Mouse (Mus musculus) neural tube, embryonic 10.5 days (tissue): Measurements from ENCODE around the gene Trim7.
"Not testable (repeated sequence)": the region's sequence is repeated elsewhere in the genome, so short reads cannot be mapped to it uniquely, and the experiment has no call there.

Source experiments
- DNase-seq: peaks from one replicate; pipeline ENCODE4 v3.0.0-alpha.2; 2017; ENCODE audit warnings: low spot score; ENCODE audit errors: extremely low spot score

The Trim7 gene

DNA sequence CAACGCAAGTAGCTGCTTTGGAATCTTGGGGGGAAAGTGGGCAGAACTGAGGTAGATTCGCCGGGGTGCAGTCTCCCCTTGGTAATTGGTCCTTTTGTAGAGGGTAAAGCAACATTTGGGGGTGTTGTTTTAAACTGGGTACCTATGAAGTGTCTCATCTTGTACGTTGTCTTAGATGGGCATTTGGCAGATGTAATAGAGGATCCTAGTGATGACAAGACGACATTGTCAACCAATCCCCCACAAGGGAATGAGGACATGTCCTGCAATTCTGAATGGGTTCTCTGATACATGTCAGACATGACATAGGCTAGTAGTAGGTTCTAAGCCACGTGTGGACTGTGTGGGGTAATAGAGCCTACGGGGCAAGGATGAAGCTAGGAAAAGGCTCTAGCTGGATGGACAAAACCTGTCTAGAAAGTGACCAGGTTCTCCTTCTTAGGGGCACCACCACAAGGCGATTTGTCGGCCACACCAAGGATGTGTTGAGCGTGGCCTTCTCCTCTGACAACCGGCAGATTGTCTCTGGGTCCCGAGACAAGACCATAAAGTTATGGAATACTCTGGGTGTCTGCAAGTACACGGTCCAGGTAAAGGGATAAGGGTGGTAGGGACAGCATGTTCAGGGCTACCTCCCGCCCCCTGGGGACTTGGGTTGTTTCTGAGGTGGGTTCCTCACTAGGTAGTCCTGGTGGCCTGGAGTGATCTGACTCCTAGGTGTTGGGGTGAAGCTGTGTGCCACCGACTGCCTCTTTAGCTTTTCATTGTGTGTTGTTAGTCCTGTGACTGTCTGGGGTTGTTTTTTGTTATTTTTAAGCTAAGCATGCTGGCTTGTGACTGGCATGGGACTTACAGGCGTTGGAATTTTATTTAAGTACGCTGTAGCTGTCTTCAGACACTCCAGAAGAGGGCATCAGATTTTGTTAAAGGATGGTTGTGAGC, 23.8 kb upstream of the Trim7 start:
- no peak for DNase-seq

DNA sequence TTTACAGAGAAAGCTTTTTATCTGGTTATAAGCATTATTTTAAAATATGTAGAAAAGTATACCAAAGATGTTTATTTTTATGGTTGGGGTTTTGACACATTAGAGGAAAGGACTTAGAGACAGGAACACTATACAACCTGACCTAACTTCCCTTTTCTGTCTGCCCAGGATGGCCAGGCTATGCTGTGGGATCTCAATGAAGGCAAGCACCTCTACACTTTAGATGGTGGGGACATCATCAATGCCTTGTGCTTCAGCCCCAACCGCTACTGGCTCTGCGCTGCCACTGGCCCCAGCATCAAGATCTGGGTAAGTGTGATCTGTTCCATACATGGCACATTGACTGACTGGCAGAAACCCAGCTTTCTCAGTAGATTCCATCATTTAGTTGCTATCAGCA, 22.0 kb upstream of the Trim7 start:
- no peak for DNase-seq

DNA sequence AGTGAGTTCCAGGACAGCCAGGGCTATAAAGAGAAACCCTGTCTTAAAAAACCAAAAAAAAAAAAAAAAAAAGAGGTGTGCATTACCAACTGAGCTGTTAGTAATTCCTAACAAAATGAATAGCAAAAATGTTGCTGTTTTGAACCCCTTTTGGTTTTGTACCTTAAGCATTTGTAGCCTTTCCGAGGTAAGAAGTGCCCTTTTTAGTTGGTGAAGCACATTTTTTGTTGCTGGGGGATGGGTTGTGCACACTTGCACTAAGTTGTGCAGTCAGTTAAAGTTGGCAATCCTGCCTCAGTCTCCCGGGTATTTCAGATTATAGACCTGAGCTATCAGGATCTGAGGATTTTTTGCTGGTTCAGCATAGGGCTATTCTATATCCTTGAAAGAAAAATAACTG, 21.0 kb upstream of the Trim7 start:
- DNase-seq = no peak

DNA sequence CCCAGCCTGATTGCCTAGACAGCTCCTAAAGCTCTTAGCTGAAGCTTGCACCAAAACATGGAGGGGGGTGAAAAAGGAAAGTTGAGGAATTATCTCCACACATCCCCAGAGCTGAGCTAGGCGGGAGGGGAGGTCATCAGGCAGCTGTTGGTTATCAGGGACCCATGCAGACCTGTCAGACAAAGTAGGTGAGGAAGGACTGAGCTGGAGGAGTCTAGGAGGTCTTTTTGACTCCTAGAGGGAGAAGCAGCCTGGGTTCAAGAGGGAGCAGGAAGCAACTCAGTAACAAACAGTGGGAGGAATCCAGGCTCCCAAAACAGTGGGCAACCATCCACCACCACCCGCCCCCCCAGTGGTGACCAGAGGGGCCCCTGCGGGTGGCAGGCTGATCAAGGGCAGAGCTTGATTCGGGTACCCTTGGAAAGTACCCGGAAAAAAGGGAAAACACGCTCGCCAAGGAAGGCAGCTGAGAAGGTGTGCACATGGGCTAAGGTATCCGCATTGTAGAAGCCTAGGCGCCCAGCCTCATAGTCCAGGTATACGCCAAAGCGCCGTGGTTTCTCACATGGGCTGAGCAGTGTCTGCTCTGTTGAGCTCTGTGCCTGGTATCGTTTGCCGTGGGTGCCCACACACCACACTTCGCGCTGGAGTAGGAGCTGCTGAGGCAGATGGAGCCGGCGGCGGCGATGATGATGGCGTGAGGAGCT, 18.9 kb upstream of the Trim7 start:
- peak; percentile 35 for DNase-seq

DNA sequence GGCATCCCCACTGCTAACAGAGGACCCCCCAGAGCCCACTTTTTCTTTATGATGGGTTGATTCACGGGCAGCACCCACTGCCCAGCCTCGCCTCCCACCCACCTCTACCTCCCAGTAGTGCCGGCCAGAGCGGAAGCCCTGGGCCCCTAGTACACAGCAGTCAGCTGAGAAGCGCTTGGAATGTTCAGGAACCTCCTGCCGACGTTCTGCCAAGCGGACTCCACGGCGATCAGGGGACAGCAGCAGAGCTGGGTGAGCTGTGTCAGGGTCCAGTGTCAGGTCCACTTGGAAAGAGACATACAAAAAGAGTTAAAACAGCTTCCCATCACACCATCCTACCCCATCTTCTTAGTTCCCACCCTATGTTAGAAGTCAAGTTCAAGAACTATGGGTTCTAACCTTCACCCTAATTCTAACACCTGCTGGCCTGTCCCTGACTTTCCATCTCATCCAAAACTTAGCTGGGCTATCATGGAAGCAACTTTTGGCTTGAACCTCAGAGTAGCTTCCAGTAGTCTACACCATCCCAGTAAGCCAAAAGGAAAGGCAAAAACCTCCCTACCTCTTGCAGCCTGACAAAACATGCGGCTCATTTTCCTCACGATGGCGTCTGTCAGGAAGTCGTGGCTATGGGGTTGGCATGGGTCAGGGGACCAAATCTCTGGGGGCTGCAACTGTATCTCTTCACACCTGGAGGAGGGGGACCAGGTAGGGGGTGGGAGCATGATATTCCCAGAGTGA, 18.2 kb upstream of the Trim7 start:
- DNase-seq = no peak

DNA sequence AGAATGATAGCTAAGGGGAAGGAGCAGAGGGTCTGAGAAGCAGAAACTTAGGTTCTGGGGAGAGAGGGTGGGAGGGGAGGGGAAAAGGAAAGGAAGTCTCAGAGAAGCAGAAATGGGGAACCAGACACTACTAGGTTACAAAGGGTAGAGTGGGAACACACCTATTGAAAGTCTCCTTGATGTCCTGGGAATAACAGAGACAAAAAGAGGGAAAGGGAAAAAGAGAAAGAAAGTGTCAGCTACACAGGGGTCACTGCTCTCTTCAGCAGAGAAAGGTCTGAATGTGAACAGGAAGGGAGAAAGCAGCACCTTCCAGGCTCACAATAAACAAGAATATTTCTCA, 17.7 kb upstream of the Trim7 start:
- DNase-seq = no peak

DNA sequence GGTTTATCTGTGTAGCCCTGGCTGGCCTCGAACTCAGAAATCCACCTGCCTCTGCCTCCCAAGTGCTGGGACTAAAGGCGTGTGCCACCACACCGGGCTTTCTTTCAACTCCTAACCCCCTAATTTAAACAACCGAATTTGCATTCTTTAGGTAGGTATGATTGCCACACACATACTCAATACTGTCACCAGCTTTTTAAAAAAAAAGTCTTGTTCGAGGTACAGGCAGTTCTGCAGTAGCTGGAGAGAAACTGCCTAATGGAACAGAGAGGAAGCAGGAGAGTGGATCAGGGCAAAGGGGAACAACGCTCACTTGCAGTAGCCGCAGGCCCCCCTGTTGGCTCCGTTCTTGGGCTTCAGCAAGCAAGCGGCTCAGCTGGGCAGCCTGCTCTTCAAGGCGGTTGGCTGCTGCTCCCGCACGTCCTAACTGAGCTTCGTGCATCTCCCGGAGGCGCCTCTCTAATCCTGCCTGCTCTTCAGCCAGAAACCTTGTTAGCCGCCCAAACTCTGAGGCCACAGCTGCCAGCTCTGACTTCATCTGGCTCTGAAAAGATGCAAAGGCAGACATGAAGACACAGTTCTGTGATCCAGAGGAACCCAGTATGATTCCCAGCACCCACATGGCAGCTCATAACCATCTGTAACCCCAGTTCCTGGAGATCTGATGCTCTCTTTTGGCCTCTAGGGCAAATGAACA, 17.1 kb upstream of the Trim7 start:
- DNase-seq = no peak

DNA sequence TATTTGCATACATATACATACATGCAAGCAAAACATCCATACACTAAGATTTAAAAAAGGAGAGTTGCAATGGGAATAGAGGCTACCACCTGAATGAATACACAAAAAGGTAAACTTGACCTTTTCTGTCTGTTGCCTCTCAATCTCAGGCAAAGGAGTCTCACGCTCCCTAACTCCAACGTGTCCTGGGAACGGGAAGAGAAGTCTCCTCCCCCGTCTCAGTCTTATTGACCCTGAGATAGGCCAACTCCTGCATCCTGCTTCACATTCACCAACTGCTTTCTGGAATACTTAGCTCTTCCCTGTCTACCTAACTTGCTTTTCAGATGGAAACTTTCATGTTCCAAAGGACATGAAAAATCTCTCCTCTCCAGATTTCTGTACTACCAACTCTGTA, 16.5 kb upstream of the Trim7 start:
- no peak for DNase-seq

DNA sequence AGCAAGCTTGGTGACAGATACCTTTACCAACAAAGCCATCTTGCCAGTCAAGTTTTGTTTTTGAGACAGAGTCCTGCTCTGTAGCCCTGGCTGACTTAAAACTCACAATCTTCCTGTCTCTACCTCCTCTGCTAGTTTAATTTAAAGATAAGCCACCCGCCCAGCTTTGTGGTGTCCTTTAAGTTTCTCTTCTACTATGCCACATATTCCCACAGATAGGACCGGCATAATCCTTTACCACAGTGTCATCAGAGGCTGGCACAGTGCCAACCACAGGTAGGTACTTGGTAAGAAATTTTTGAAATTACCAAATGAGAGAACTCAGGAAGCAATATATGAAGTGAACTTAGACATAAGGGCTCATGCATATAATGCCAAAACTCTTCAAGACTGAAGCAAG, 15.8 kb upstream of the Trim7 start:
- DNase-seq = no peak

DNA sequence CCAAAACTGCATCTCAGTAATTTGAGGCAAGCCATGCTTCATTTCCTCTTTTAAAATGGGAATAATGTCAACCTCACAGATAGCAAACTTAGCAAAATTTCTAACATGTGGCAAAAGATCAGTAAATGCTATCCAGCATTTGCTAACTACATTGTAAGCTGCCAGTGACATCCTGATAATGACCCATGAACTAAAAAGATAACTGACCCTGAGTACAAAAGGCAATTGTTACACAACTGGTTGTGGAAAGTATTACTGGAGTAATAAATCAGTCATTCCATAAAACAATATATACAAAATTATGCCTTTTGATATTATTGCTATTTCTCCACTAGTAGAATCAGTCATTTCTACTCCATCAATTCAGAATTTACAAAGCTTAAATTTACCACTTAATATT, 12.2 kb upstream of the Trim7 start:
- DNase-seq = no peak

DNA sequence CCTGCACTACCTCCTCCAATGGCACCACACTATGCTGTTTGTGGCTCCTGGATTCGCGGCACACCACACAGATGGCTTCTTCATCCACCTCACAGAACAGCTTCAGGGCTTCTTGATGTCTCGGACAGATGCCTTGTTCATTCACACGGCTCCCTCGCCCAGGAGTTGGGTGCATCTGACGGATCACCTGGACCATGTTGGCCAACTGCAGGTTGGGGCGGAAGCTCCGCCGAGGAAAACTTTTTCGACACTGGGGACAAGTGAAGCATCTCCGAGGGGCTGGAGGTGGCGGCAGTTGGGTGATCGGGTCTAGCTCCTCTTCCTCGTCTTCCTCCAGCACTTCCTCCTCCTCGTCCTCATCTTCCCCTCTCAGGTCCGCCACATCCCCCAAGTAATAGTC, 10.1 kb upstream of the Trim7 start:
- DNase-seq = no peak

DNA sequence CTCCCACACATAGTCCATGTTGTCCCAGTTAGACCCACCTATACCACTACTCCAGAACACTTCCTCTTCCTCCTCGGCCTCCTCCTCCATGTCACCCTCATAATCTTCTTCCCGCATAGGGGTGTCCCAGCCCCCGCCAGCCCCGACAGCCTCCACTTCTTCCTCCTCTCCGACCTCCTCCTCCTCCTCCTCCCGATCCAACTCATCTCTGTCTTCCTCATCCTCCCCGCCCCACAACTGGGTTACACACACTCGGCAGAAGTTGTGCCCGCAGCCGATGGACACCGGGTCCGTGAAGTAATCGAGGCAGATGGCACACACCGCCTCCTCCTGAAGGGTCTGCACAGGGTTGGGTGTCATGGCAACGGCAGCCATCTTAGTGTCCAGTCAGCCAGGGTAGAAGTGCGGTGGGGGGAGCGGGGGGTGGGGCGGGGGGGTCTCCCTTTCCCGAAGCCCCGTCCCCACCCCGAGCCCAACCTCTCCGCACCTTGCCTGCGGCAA, 9.6 kb upstream of the Trim7 start:
- DNase-seq = no peak

DNA sequence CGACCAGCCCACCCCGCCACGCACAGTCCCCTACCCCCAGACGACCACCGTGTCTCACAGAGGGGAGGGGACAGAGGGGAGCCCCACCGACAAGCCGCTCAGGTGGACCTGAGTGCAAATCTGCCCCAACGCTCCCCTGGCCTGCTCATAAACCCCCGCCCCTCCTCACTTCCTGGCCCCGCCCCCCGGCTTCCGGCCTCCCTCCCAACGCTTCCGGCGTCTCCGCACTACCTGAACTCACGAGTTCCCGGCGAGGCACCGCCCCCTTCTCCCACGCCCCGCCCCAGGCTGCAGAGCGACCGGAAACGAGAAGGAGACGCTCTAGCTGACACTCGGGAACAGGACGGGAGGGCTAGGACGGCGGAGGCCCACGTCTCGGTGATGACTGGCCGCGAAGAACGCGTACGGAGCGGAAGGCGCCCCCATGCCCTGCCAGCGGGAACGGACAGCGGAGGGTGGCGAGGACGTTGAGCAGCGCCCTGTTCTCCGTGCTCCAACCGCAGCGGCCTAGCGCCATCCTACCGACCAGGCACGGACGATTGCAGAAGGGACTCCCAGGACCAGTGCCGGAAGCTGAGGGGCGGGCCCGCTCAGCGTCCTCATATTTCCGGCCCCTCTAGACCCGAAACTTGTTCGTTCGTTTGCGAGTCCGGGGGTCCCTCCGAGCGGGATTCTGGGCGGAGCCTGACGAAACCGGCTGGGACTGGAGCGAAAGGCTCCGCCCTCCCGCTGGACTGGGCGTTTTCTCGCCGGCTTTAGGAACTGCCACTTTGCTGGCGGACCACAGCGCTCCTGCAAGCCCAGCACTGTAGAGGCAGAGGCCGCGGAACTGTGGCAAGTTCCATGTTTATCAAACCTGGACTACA, 8.9 kb upstream of the Trim7 start, which contains the start of gene Trim41:
Gene Trim41, minus strand, starts transcription at position 554 of the 866 bp plus-strand sequence.
- DNase-seq = peak; percentile 98

DNA sequence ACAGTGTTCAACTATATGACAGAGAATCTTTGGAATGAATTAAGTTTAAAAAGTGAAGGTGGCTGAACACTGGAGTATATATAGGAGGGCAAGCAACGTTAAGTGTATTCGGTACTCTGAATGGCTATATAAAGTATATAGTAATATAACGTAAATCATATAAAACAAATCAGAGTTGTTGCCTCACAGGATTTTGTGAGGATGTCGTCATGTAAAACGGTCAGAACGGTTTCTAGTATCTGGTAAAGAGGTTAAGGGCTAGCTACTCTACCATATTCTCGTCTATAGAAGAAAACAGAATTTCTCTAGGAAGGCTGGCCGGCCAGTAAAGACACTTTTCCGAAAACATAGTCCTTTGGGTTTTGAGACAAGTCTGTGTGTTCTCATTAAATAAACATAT, 8.1 kb upstream of the Trim7 start:
- no peak for DNase-seq

DNA sequence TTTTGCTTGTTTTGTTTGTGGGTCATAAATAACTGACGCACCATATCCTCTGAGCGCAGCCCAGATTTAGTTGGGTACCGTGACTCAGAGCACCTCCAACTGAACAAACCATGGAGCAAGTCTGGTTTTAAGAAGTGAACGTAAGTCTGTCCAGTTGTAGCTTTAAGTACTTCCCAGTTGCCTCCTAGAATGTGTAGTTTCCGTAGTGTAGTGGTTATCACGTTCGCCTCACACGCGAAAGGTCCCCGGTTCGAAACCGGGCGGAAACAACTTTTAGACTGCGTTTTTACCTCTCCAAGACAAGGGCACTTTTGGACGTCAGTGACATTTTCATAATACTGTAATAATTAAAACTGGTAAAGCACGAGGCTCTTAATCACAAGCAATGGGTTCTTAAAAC, 7.6 kb upstream of the Trim7 start:
- peak; percentile 87 for DNase-seq

DNA sequence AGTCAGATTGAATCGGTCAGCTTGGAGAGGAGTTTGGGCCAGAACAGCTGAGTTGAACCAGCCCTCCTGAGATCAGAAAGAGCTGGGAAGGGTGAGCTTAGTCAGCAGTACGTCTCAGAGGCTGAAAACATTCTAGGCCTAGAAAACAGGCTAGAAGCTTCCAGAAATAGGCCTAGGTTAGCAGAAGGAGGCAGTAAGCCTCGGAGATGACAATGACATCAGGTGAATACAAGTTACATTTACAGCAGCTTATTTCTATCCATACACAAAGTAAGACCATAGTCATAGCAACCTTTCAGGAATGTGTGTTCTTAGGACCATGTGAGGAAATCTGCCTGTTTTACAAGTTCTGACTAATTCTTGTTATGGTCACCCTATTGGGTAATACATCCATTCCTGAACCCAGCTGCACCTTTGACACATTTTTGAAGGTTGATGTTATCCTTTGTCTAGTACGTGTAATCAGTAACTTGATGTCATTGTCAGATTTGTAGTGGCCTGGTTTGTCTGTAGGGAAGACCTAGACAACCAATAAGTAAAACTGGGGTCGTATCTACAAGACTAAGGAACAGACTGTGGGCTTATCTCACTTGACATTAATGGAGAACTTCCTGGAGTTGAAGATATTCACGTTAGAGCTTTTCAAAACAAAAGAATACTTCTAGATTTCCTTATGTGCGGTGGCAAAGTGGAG, 6.2 kb upstream of the Trim7 start:
- DNase-seq = no peak

DNA sequence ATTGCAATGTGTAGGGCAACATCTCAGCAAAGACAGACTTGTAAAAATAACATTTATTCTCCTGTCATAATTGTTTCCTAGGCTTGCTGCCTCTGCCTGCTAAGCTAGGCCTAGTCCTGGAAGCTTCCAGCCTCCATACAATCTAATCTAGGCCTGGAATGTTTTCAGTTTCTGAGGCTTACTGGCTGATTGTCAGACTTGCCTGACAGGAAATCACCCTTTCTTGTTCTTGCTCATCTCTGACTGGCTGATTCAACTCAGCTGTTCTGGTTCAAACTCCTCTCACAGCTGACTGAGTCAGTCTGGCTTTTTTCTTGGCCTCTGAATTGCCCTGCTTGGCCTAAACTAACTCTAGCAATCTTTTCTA, 5.6 kb upstream of the Trim7 start:
- no peak for DNase-seq

DNA sequence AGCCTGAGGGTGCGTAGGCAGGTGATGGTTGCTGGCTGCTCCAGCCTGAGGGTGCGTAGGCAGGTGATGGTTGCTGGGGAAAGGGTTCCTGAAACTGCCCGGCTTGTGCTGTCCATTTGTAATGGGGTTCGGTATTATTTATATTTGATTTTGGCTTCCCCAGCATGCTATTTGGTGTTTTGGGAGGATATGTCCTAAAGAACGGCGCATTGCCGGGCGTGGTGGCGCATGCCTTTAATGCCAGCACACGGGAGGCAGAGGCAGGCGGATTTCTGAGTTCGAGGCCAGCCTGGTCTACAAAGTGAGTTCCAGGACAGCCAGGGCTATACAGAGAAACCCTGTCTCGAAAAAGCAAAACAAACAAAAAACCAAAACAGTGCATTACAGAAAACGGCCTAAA, 4.6 kb upstream of the Trim7 start:
- not testable (repeated sequence) for DNase-seq

DNA sequence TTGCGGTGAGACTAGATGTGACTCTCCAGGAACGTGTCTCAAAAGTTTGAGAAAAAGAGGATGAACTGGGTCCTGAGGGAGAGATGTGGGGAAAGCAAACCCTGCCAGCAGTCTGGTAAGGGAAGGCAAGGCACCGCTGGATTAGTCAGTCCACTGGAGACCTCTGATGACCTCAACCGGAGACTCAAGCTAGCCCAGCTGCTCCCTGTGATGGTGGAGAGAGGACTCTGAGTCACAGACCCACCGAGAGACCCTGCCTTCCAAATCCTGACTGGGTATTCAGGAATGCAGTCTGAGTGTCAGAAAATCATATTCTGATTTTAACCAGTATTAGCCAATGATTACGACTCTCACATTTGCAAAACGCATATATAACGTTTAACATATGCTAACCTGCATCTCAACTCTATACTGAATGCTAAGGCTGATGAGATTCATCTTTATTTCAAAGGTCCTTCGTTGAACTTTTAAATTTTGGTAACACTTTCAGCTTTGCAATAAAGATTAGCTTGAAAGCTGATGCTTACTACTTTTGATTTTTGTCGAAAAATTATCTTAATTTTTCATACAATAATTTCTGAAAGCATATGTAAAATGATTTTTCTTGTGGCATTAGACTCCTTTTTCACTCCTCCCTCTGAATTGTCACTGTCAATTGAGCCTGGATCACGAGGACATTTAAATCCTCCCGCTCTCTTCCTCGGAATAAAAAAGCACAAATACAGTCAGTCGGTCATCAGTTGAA, 3.0 kb upstream of the Trim7 start:
- no peak for DNase-seq
